Mouse (Mus musculus) left cerebral cortex, adult 11 months (tissue): ENCODE measurements around the gene Smarcal1.
A peak's percentile ranks its signal among the peaks of the same experiment; 100 is the strongest.

ENCODE experiments used
- DNase-seq: peaks from one replicate; pipeline ENCODE4 v3.0.0; 2022; ENCODE audit warnings: low spot score

Gene Smarcal1

GRCm38 (mm10) chr1:72590636-72591035, 7.6 kb downstream of the Smarcal1 start:
- no peak for DNase-seq

DNA sequence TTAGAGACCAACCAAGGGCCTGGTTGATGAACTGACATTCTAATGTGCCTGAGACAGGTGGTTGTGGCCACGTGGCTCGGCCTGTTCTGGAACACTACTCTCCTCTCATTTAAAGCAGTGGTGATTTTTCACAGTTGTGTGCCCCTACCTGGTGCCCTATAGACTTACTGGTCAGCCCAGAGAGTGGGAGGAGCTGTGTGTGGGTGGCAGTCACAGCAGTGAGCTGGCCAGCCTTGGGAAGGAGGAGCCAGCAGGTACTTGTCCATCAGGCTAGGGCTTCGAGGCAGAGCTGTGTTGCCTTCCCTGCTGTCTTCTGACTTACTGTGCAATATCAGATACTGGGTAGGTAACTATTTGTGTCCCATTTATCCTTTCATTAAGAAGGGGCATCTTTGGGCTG, 9.3 kb downstream of the Smarcal1 start:
- no peak for DNase-seq

DNA sequence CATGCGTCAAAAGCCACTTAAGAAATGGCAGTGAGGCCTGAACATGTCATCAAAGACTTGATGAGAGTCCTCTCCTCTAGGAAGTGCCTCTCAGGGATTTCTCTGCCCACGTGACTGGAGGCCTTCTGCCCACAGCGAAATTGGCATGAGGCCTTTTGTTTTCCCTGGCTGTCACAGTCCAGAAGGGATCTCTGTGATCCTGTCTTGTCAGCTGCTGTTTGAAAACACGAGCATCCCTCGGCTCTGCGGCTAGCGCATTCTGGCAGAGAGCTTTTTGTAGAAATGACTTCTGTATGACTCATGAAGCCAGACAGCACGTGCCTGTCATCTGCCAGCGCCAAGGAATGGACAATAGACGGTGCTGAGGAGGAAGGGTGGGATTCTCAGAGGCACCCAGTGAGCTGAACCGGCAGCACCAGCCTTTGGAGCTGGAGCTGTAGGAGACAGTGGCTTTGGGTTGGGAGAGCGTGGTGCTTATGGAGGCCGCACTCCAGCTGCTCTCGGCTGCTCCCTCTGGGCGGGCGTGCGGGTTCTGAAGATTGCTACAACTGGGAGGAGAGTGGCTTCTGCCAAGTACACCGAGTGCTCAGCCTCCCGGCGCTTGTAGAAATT, 10.4 kb downstream of the Smarcal1 start:
- peak; percentile 72 for DNase-seq

DNA sequence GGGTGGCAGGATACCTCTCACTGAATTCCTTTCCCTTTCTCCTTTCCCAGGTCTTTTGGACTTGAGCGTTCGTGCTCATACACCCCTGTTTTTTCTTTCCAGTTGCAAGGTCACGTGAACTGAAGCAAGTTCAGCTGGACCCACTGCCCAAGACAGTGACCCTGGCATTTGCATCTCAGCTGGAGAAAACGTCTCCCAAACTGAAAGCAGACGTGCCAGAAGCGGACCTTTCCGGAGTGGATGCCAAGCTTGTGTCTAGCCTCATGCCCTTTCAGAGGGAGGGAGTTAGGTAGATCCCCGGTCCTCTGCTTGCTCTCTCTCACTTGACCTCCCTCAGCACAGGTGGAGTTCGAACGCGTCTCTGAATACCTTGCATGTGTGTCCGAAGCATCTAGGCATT, 12.6 kb downstream of the Smarcal1 start:
- no peak for DNase-seq

DNA sequence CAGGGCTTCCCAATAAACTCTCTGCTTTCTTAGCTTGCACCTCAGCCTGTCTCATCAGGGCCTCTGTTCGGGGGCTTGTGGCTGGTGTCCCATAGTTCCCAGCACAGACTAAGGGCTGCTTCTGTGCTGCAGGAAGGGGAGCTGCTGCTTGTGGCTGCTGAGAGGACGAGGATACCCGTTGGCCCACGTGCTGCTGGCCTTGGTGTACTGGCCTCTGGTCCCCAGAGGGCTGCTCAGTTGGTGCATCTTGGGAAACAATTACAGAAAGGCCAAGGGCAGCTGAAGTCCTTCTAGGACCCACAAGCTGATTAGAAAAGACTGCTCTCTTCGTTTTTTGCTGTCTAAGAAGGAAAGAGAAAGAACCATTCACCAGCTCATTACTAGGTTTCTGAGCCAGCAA, 13.2 kb downstream of the Smarcal1 start:
- no peak for DNase-seq

DNA sequence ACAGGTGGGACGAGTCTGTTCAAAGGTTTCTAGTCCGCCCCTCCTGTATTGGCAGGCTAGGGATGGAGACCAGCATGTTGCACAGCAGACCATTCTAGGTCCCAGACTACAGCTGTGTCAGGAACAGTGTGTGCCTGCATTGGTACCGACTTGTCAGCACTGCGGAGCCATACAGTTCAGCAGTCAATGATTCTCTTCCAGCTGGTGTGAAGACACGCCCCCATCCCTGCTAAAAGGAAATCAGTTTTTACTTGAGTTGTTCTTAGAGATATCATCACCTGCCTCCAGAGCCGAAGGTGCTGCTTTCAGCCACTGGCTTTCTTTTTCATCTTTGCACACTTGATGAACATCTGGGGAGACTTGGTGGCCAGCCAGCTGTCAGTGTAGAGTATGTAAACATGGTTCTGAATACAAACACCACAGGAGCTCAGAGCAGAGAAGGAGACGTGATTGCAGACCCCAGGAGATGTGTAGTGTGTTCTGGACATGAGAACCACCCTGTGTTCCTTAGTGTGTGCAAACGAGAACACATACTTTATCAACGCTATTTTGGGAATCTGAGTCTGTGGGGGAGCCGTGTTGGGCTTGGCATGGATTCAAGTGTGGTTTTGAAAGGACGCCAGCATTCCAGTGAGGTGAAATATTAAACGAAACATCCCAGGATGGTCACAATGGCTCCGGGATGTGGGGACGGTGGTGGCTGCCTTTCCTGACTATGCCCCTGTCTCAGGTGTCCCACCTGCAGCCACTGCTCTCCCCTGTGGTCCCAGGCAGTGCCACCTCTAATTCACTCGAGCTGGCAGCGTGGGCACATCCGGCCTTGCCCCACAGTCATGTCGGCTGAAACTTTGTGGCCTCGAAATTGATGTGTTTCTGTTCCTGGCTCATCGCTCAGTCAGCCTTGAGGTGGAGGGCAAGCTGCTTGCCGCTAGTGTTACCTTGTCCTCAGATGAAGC, 16.4 kb downstream of the Smarcal1 start:
- no peak for DNase-seq

GRCm38 (mm10) chr1:72600778-72601177, 17.7 kb downstream of the Smarcal1 start:
- DNase-seq = no peak

DNA sequence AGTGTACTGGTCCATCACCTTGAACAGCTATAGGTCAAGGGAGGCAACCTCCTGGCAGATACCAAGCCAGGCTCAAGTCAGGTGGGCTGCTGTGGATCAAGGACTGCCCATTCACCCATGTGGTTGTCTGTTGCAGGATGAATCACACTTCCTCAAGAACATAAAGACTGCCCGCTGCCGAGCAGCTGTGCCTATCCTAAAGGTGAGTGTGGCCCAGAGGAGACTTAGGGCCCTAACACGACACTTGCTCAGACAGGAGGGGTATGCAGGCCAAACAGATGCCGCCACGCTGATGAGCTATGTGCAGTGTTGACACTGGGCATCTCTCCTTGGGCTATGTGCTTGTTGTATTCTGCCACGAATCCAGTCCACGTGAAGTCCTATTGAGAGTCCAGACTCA, 18.2 kb downstream of the Smarcal1 start:
- DNase-seq = no peak

DNA sequence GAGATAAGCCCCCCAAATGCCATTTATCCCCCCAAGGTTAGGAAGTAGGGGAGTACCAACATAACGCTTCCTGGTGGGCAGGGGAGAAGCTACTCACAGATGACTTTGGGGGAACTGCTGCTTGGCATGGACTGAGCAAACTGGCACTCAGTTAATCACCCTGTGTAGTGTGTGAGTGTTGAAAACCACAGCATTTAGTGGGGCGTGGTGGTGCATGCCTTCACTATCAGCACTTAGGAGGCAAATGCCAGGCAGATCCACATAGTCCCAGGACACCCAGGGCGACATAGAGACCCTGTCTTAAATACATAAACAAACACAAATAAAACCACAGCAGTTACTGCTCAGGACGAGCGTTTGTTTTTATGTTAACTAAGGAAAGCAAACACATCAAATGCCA, 19.1 kb downstream of the Smarcal1 start:
- DNase-seq = no peak

DNA sequence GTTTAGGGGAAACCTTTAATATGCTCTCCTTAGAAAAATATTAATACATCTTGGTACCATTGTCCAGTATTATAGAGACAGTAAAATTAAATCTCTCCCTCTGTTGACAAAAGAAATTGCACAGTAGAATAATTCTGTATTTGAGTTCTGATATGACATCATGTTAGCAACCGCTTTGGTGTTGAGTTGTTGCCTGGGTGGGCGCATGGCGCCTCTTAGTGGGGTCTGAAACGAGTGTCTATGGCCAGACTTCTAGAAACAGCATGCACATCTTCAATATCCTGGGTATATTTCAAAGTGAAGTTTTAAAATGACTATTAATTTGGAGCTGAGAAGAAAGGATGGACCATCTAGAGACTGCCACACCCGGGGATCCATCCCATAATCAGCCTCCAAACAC, 19.8 kb downstream of the Smarcal1 start:
- no peak for DNase-seq

DNA sequence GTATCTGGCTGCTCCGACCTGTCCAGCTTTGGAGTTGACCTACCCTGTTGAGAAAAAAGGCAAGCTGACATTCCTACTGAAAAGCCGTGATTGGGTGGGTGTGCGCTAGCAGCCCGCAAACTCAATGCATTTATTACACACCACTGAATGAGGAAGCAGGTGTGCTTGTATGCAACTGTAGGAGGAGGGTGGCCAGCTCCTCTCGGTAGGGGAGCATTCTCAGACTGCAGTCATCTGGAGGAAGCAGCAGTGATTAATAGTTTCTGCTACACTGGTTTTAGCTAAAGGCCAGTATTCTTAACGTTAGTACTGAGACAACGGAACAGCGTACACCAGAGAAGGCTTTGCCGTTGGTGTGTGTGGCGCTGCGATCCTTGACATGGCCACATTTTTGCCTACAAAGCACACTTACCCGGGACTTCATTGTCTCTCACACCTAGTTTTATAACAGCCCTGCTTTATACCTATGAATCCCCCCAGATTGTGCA, 23.2 kb downstream of the Smarcal1 start:
- DNase-seq = no peak

DNA sequence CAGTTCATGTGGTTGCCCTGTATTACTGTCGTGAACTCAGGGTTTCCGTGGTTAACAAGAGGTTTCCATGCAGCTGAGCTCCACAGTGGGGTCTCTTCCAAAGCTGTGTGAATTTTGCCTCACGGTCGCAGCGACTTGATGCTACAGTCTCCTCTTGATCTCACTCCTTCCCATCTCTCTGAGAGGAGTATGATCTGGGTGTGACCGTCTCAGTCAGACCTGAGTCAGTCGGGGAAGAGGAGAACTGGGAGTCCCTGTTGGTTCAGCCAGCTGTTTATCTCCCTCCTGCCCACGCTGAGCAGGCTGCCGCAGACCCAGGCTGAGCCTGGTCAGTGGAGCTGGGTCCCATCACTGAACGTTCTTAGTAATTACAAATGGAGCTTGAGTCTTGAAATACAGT, 26.1 kb downstream of the Smarcal1 start:
- DNase-seq = no peak

DNA sequence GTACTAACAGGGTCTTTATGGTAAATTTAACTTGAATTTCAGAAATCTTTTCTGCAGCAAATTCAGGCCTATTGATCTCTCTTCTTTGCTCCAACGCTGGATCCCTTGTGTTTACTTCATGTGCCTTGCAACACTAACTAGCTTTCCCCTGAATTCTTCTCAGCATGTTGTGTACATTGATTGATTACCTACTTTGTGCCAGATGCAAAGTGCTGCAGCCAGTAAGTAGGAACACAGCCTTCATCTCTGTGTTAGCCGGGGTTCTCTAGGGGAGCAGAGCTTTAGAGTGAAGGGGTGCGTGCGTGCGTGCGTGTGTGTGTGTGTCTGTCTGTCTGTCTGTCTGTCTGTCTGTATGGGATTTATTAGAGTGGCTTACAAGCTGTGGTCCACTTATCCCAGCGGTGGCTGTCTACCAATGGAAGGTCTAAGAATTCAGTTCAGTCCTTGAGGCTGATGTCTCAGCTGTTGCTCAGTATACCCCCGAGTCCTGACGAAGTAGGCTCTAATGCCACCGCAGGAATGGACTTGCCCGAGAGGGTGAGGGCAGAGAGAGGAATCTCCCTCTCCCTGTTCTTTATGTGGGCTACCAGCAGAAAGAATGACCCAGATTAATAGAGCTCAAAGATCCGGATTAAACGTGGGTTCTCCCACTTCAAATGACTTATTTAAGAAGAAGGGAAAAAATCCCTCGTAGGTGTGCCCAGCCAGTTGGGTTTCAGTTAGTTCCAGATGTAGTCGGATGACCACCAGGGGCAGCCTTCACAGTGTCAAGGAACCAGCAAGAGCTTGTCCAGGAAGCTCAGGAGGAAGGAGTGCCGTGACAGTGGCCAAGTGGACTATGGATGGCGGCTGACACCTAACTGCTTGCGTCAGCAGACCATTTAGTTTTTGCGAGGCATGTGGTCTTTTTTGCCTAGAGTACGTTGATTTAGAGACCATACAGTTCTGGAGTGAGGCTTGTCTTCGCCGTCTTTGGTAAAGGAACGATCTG, 27.1 kb downstream of the Smarcal1 start:
- DNase-seq = no peak

DNA sequence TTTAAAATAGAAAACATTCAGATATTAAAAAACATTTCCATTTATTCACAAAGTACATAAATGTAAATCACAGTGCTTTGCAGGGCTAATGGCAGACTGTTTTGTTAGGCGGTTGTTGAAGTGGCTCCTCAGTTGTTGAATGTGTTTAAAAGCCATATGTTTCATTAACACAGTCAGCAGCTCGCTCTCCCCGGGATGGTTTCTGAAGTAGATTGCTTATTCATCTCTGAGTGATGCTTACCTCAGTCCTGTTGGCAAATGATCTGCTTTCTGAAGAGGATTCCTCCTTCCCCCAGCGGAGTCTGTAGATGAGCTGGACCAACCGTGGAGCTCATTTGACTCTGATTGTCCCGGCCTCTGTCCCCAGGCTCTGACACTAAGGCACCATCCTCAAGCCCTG, 29.1 kb downstream of the Smarcal1 start:
- DNase-seq = no peak

DNA sequence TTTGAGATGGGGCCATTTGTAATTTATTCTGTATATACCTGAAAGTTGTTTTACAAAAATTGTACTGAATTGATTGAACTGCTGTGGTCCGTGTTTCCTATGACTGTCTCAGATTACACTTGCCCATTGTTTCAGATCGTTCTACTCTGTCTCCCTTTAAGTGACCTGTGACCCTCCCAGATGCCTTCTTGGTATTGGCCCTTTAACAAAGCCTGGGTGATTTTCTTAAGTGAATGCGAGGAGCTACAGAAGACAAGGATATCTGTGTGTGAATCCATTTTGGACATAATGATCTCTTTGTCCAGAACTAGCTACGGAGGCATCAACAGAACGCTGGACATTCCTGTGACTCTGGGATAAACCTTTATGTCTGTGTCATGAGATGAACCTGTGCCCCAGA, 52.2 kb downstream of the Smarcal1 start:
- no peak for DNase-seq

DNA sequence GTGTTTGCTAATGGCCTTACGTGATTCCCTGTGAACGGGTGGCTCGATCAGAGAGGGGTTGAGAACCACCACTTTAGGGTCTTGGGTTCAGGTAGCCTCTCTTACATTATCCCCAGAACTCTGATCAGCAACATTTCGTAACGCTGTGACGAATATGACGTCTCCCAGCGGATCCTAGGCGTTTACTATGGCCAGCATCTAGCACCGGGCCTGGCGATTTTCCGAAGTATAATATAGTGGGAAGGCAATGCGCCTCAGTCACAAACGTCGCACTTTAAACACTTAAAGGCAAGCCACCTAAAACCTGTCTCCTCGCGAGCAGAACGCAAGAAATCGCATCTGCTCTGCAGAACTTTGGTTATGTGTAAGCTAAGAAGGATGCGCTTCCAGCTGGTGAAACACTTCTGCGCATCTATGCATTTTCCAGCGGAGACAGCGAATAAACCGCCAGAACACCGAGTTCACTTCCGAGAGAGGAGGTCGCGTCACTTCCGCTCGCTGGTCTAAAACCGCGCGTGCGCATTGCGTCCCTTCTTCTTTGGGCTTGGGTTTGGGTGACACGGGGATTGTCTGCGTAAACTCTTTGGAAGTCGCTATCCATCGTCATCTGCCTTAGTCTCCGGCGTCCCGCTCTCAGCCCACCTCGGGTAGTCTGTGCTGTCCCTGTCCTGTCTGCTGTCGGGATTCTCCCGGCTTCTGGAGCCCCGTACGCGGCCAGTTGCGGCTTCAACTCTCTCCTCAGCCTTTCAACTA, 57.8 kb downstream of the Smarcal1 start:
- DNase-seq = peak; percentile 40

GRCm38 (mm10) chr1:72673070-72673469, 90.0 kb downstream of the Smarcal1 start:
- no peak for DNase-seq
